Mouse (Mus musculus): ENCODE results near the gene Gm10217. TPM values are rescaled to one million over a fixed set of nuclear protein-coding genes. Genes with fewer than 3 reads are reported as not detected.

The Gm10217 gene
- not detected in 2 replicates for polyA plus RNA-seq (2012; rRNA removed)

GRCm38 (mm10) chr8:9863951-9864350 is at the start of gene Gm10217:
Gene Gm10217, plus strand, starts transcription at chr8:9864251.

Other genes with a start within 250 kb of the Gm10217 start
- 0.16 and 0.19 TPM in 2 replicates for gene Fam155a, start 93.1 kb upstream of the Gm10217 start, polyA plus RNA-seq (2012; rRNA removed)
- gene Lig4, start 113.4 kb downstream of the Gm10217 start, polyA plus RNA-seq (2012; rRNA removed) = 0.94 and 1.2 TPM in 2 replicates
- gene Abhd13, start 113.5 kb downstream of the Gm10217 start, polyA plus RNA-seq (2012; rRNA removed) = 3.6 and 3.8 TPM in 2 replicates
- 0.93 and 1.0 TPM in 2 replicates for gene Tnfsf13b, start 142.2 kb downstream of the Gm10217 start, polyA plus RNA-seq (2012; rRNA removed)

Data from liver, embryonic 18 days (tissue).